Mouse (Mus musculus): ENCODE measurements at regions not wholly inside any gene's neighbourhood (a gene's known extent, or its start where the extent isn't known, plus 50 kb on each side); places are given as distances from the start of the nearest gene placed in this dataset.

GRCm38 (mm10) chr14:102676582-102676981, 305.9 kb downstream of the Kctd12 start:
- TF ChIP-seq CTCF (IDR thresholded peaks at IDR 0.05; ENCODE audit: low read depth) (no peak), EP300 (optimal IDR thresholded peaks at IDR 0.05) (no peak)

Data from stomach, postnatal 0 days (tissue).